Mouse (Mus musculus): ENCODE measurements around the gene Gas6.

The Gas6 gene

DNA sequence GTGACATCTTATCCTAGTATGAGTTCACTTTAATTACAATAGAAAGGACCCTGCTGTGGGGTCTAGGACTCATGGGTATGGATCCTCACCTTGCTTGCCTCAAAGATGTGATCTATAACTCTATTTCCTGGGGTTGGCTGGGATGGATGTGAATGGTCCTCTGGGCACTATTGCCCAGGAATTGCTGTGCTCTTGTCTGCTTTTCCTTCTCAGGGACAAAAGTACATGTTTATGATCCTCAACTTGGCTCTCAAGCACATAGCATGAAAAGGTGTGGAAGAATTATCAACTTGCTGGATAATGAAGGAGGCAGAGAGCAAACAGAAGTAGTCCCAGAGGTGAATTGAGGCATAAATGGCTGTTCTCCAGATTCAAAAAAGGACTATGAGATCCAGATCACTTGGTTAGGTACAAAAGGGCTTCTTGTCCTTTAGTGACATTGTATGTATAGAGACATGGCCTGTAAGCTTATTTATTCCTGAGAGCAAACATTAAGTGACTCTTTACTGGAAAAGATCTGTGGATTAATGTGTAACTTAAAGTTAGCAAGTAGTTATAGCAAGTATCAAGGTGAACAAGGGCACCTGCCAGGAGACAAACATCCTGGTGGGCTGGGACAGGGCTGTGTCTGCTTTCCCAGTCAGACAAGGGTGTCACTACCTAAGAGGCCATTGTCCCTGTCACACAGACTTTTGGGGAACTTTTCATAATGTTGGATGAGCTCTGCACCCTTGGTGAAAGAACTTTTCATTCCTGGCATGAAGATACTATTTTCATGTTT lies 10.8 kb upstream of the Gas6 start:
- DNase-seq, result no peak

DNA sequence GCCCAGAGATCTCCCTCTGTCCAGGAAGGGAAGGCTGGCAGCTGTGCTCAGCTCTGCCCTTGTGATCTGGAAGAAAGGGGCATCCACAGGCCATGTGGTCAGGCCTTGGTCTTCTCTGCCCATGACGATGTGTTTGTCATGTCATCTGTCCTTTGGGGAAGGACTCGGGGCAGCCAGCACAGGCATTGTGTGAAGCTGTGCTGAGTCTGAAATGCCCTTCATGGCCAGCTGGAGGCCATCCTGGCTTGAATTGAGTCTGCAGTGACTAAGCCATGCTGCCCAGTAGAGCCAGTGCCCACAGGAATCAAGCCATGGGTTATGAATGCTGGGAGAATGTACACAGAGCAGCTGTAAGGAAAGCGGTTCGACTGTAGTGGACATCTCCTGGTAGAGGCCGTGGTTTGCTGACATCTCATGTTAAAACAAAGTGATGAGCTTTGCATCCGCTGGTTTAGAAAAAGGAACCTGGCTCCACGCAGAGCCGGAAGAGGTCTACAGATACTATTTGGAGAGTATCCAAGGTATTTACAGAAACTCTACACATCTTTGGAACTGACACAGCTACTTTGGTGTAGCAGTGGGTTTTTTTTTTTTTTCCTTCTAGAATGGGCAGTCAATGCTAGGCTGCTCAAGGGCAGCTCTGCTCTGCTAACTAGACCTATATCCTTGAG lies 9.8 kb upstream of the Gas6 start:
- no peak for DNase-seq

DNA sequence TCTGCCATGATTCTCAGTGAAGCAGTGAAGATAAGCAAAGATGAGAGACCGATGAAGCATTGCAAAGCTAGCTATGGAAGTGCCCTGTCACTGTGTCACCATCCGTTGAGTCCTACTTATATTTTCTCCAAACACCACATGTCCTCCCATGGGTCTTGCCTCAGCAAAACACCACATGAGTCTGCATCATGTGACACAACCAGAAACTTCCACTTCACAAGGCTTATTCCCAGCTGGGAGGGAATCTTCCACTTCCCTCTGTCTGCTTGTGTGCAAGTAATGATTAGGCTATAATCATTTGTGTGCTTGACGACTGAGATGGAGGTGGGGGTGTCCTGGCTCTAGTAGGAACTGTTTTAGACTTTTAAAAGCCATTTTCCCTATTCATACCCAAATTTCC lies 6.9 kb upstream of the Gas6 start:
- DNase-seq, result no peak

DNA sequence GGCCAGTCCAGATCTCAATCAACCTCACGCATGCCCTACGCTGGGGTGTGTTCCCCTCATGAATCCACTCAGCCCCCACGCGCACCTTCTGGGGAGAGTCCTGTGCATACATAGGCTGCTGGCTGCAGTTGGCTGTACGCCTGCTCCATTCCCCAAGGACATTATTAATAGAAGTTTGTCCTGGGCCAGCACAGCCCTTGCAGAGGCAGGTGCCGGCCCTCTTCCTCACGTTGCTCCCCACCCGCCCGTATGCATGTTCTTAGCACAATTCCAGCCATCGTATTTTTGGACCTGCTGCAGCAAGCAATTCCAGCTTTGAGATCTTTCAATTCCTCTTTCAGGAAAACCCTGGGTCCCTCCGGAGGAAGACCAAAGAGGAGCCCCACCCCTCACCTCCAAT lies 1.3 kb downstream of the Gas6 start:
- DNase-seq, result no peak

DNA sequence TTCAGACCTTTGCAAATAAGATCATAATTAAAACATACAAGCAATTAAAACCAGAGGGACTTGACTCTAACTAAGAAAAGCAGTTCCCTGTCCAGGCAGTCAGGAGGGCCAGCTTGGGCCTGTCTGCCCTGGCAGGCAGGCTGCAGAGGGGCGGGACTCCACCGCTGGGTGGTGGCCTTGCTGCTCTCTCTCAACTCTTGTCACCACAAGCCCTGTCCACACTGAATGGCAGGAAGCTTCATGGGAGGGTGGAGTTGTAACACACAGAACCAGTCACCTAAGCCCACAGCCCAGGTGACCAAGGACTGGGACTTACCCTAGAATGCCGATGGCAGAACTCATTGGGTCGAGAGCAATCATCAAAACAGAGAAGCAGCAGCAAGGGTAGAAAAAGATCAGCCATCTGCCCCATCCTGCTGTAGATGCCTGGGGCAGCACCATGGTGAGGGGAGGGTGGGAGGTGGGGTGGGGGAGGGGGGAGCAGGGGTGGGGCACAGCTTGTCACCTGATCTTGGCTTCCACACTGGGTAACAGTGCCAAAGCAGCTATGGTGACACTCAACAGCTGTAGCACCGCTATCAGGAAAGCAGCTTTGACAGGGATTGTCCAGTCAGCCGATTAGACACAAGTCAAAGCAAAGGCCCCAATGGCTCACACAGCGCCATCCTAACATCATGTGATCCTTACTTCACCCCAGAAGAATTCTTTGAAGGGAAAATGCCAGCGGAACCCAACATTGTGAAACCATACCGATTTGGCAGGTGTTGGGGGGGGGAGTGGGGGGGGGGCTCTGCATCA lies 1.9 kb downstream of the Gas6 start:
- DNase-seq, result no peak

DNA sequence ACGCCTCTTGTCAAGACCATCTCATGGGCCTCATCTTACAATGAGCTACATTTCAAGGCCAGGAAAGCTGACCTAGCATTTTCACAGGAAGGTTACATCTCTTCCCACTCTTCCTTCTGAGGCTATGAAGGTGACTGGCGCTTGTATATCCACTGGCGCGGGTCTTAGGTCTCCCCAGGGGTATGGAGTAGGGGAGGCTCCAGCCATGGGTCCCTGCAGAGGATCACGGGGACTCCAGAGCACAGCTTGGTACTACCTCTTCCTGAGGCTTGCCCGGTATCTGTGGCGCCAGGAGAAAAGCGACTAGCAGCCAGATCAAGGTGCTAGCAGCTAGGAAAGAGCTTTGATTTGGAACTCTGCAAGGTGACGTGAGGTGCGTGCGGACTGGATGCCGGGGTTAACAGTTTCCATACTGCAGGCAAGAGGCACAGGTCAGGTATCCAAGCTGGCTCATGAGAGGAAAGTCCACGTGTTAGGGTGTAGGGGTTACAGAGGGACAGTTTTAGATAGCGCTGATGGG lies 2.7 kb downstream of the Gas6 start:
- DNase-seq, result no peak

DNA sequence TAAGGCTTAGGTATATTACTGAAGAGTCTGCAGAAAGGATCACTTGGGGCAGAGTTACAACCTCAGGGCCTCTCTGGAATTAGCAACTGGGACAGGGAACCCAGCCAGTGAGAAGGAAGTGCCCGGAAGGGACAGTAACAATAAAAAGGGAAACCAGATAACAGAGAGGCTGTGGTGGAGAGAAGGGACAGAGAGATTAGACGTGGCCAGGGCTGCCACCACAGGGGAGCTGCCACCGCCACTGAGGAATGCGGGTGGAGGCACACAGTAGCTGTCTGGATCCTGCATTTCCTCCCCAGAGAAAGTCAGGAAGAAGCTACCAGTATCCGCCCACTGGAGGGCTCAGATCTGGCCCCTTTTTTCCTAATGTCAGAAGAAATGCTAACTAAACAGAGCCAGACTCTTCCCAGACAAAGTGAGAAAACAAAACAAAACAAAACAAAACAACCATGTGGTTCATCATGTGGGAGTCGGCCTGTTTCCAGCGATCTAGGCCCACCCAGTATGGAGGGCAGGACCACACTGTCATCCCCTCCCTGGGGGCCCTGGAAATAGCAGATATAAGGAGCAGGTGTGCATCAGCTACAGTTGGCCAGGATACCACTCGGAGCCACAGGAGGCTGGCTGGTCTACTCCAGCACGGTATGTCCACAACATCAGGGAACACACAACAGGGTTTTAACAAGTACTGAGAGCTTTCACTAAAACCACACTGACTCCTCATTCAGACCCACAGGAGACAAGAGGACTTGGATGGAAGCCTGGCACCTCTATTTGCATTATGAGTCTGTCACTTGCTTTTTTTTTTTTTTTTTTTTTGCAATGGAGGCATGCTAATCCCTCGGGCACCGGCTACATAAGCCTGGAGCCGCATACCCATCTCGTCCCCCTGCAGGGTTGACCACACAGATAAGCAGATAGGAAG lies 4.0 kb downstream of the Gas6 start:
- no peak for DNase-seq

DNA sequence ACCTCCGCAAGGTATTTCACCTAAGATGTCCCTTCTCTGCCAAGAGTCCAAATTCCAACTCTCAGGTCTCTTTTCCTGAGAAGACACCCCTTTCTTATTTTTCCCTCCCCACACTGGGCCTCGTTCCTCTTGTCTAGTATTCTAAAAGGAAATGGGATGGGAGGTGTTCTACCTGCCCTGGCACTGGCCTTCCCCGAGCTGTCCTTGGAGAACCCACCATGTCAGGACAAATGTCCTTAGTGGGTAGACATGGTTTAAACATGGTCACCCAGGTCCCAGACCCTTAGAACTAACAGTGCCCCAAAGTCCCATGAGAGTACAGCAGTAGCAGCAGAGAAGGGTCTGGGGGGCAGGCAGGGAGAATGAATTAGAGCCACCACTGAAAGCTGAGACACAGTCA lies 4.9 kb downstream of the Gas6 start:
- DNase-seq, result no peak

DNA sequence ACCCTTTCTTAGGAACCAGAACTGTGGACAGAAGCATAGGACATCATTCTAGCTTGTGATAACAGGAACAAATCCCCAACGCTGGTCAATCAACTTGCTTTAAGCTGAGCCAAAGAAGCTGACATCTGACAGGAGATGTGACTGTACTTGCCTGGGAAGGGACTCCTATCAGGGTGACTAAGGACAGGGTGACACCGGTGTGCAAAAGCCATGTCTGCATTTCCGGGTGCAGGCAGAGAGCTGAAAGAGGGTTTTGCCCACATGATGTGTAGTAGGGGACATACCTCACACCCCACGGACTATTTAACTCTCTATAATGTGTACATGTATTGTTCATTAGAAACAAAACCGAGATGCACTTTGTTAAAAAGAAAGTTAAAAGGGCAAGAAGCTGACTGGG lies 11.1 kb downstream of the Gas6 start:
- no peak for DNase-seq

DNA sequence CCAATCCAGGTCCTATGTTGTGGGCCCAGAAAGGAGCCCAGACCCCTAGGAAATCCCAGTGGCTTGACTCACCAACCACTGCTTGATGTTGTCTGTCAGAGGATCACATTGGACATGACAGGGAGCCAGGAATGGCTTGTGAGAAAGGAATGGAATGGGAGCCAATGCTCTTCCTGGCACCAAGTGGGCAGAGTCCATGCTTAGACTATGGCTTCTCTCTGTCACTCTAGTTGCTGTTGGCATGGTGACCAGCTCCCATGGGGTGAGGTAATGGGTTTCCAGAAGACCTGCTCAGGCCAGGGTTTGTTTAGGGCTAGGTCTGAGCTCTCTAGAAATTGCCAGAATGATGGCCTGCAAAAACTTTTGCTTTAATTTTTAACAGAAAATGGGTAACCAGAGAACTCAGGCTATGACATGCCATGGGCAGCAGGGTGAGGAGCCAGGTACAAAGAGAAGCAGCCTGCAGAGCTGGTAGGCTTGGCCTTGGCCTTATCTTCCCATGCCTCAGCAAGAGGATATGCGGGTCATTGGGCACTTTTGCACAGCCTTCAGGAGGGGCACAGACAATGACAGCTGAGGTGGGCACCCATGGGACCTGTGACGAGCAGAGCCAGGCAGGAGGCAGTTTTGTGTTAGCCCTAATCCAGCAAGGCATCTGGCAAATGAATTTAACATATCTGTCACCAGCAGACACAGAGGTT lies 12.0 kb downstream of the Gas6 start:
- DNase-seq, result no peak

DNA sequence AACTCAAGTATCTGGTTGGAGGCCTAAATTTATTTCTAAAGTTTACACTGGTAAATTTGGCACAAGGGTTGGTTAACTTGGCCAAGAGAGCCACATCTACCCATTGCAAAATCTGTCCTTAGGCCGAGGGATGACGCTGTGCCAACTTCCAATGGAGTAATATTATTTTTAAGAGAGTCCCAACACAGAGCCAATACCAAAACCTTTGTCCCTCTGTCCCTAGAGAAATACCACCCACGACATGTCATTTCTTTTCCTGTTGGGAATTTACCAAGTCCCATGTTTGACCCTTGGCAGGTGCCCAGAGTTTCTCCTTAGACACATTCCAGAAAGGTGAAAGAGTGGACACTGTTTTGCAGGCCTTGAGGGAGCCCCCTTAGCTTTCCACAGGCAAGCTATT lies 12.7 kb downstream of the Gas6 start:
- no peak for DNase-seq

DNA sequence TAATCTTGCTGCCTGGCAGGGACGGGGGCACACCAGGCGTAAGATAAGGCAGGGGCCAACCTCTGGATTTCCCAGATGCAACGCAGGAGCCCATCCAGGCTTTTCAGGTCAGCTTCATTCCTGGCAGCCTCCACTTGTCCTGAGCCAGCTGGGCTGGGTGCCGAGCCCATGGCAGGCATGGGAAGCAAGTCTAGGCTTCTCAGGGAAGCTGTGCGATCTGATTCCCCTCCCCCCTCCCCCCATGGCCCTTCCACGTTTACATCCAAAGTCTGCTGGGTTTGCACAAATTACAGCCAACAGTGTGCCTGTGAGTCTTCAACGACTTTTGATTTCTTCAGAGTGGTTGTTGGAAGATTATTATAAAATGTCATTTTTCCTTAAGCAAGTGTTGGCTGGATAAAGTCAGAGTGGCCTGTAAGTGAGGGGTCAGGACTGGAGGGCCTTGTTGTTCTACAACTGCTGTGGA lies 13.2 kb downstream of the Gas6 start:
- DNase-seq, result no peak

DNA sequence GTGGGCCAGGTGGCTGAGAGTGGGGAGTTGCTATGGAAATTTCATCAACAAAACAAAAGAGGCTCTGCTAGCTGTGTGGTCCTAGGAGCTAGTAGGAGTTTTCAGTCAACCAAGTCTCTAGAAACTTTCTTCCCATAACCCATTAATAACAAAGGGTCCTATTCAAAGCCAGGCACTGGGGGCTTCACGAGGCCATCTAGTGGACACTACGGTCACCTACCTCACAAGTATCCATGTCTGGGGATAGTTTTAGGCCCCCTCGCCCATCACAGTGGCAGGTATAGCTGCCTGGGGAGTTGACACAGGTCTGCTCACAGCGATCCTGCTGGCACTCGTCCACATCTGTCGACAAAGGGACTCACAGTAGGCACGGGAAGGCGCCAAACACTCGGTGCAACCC lies 18.4 kb downstream of the Gas6 start:
- DNase-seq, result peak; percentile 17

DNA sequence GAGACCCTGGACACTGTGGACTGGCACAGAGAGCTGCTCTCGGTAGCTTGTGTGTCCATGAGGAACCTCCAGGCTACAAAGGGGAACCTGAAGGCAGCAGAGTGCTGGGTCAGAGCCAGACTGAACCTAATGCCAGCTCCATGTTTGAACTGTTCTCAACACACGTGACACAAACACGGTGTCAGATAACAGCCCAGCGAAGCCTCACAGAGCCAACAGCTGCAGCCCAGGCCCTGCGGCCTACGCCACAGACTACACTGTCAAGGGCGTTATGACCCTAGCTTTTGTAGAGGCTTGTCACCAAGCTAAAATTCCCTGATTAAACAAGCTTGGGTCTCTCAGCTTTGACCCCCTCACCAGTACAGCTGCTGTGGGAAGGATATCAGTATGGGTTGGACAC lies 22.0 kb downstream of the Gas6 start:
- peak; percentile 42 for DNase-seq

DNA sequence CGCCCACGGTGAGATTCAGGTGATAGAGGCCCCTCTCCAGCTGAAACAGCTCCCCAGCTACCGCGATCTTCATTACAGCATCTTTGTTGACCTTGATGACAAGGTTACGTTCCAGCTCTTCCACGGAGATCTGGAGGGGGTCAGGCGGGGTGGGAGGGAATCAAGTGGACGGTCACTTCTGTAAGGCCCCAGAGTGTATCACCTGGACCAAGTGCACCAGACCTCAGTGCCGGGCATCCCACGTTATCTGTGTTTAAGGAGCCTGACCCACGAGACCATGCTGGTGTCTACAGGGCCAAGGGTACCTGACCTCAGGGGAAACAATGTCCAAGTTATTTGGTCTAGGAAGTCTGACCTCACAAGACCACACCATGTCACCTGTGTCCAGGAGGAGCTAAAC lies 22.8 kb downstream of the Gas6 start:
- DNase-seq, result no peak

DNA sequence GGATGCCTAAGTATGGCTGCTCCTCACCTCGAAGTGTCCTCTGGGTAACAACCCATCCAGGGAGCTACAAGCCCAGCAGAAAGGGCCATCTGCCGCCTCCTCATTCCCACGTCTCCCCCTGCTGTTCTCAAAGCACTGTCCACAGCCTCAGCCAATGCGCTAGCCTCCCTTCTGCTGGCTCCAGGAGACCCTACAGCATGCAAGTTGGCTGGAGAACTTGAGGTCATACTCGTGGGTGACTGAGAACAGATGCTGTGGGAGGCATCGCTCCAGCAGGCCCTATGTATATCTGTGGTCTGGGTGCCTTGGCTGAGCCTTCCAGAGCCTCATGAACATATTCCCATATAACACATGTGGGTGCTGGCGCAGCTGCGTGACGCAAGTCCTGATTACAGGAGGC lies 25.6 kb downstream of the Gas6 start:
- DNase-seq, result no peak

DNA sequence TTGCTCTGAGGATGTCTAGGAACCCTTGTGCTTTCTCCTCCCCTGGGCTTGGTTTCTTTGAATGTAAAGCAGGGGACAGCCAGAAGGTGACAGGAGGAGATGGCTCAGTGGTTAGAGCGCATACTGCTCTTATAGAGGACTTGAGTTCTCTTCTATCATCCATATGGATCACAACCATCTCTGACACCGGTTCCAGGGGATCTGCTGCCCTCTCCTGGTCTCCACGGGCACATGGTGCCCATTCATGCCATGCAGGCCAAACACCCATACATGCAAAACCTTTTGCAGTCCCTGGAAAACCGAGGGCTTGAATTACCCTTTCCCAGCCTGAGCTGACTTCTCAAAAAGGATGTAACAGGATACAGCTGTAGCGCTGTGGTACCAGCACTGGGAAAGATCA lies 27.3 kb downstream of the Gas6 start:
- peak; percentile 15 for DNase-seq

DNA sequence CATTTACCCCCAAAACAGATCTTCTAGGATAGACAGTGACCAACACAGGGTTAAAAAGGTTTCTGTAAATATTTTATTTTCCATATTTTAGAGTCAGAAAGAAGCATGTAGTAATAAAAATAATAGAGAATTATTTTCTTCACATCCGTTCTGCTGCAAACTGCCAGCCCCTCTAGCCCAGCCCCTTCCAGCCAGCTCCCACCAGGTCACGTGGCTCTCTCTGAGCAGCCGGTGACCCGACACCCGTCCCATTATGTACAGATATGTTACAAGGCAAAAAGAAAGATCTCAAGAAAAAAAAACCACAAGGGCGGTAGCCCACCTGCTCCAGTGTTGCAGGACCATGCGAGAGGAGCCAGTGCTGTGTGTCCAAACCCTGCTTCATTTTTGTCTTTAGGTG lies 29.0 kb downstream of the Gas6 start:
- peak; percentile 14 for DNase-seq

DNA sequence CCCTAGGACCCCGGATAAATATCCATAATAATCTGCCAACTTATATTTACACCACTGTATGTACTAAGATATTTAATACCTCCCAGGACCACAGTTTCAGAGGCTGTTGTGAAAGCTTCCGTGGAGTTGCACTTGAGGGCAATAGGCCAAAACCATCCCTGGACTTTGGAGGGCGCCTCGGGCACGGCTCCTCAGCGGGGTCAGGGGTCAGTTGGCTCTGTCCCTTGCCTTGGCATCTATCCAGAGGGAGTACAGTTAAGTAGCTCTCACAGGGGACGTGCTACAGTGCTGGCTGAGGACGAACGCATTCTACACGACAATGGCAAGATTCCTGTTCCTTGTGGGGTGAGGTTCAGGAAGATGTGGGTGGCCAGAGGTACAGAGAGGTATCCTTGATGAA lies 31.9 kb downstream of the Gas6 start:
- no peak for DNase-seq

DNA sequence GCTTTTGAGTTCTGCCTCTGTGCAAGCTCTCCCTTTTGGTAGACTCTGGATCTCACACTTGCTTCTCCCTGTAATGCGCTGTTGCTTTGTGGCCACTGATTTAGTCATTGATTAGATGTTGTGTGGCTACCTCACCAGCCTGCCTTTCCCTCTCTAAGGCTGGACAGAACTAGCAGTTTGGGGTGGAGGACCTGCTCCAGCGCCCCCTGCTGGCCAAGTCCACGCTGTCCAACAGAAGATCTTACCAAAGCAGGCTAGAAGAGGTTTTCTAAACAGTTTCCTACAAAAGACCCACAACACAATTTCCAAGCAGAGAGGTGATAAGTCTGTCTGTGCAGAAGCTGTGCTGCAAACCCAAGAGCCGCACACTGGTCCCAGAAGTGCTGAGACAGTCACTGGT lies 32.4 kb downstream of the Gas6 start:
- DNase-seq, result peak; percentile 74

DNA sequence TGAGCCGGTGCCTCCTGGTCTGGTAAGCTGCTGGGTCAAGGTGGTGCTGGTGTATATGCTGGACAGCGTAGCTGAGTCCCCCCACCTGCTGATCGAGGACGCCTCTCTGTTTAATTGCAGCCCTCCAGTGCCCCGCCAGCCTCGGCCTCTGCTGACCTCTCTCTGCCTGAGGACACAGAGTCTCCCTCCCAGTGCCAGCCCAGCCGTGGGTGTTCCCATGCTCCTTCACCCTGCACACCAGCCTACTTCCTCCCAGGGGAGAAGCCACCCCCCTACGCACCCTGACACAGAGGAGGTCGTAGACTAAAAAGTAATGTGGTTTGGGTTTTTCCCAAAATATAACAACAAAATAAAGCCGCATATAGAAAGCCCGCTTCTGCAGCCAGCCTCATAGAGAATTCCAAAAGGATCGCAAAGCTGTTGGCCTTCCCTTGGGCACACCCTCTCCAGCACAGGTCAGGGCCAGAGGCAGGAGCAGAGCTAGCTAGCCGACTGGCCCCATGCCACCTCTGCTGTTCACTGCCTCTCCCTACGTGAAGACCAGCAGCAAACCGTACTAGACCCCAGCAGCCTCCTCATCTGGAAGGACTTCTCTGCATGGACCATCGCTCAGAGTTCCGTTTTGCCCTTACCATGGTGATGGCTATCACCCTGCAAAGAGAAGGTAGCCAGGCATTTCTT lies 33.1 kb downstream of the Gas6 start:
- no peak for DNase-seq

Data from embryo, embryonic 11 days (tissue).